Mouse (Mus musculus) colon, adult 2 months (tissue): ENCODE results near the gene Sept9. TPM values are rescaled to one million over a fixed set of nuclear protein-coding genes. Genes with fewer than 3 reads are reported as not detected.

Source experiments
- polyA plus RNA-seq: library from polyadenylated mRNA; depleted of rRNA; stranded (reverse); fragments of >200 nt; gene quantifications from 2 replicates; pipeline ENCODE4 v1.2.3, GENCODE M21; 2012; rRNA removed

The Sept9 gene
- 29.7 and 37.2 TPM in 2 replicates for polyA plus RNA-seq

GRCm38 (mm10) chr11:117199282-117200175 is at the start of gene Sept9:
Gene Sept9 (plus strand): TSS chr11:117199661.

Other genes with a start within 250 kb of the Sept9 start
- gene Sec14l1, start 84.5 kb upstream of the Sept9 start, polyA plus RNA-seq, result 42.3 and 47.2 TPM in 2 replicates